Mouse (Mus musculus) cerebellum, postnatal 10 days (tissue): ENCODE measurements around the gene Efcab2.
"Not testable (repeated sequence)": the region's sequence is repeated elsewhere in the genome, so short reads cannot be mapped to it uniquely, and the experiment has no call there.

Experiments used
- DNase-seq, 2 experiments: peaks; one replicate each; pipeline ENCODE4 v3.0.0; 2021; ENCODE audit warnings: mixed read lengths in 2 of 2

The Efcab2 gene

GRCm38 (mm10) chr1:178405445-178405911 is 407 bp upstream of the Efcab2 start:
- DNase-seq: peak; percentile 90 to 94

GRCm38 (mm10) chr1:178406765-178407645 is 1.1 kb downstream of the Efcab2 start:
- peak; percentile 14 to 22 for DNase-seq

GRCm38 (mm10) chr1:178407651-178408050 is 1.8 kb downstream of the Efcab2 start:
- DNase-seq: peak; percentile 61 to 68

- no peak for DNase-seq
These were observed 3.0 kb downstream of the Efcab2 start for GRCm38 (mm10) chr1:178408901-178409361.

- DNase-seq: not testable (repeated sequence)
These were observed 7.5 kb downstream of the Efcab2 start for GRCm38 (mm10) chr1:178413367-178413766.

GRCm38 (mm10) chr1:178419608-178420007 is 13.7 kb downstream of the Efcab2 start:
- no peak for DNase-seq

GRCm38 (mm10) chr1:178423662-178424061 is 17.8 kb downstream of the Efcab2 start:
- no peak for DNase-seq

GRCm38 (mm10) chr1:178431619-178432444 is 25.9 kb downstream of the Efcab2 start:
- DNase-seq: no peak

GRCm38 (mm10) chr1:178433619-178434018 is 27.7 kb downstream of the Efcab2 start:
- no peak for DNase-seq

GRCm38 (mm10) chr1:178444407-178444806 is 38.5 kb downstream of the Efcab2 start:
- DNase-seq: no peak

GRCm38 (mm10) chr1:178447036-178447435 is 41.2 kb downstream of the Efcab2 start:
- no peak for DNase-seq

- peak; percentile 16 to 39 for DNase-seq
These were observed 42.4 kb downstream of the Efcab2 start for GRCm38 (mm10) chr1:178448271-178448744.

GRCm38 (mm10) chr1:178449172-178449571 is 43.3 kb downstream of the Efcab2 start:
- DNase-seq: peak; percentile 92

- no peak for DNase-seq
These were observed 44.0 kb downstream of the Efcab2 start for GRCm38 (mm10) chr1:178449933-178450332.

- DNase-seq: peak; percentile 91 to 93
These were observed 48.2 kb downstream of the Efcab2 start for GRCm38 (mm10) chr1:178454125-178454524.

GRCm38 (mm10) chr1:178455120-178455519 is 49.2 kb downstream of the Efcab2 start:
- no peak for DNase-seq

- DNase-seq: no peak
These were observed 52.1 kb downstream of the Efcab2 start for GRCm38 (mm10) chr1:178458029-178458428.

- peak; percentile 90 to 92 for DNase-seq
These were observed 57.8 kb downstream of the Efcab2 start for GRCm38 (mm10) chr1:178463712-178464111.

- DNase-seq: no peak
These were observed 58.3 kb downstream of the Efcab2 start for GRCm38 (mm10) chr1:178464140-178464539.

- DNase-seq: no peak
These were observed 61.7 kb downstream of the Efcab2 start for GRCm38 (mm10) chr1:178467594-178467993.

GRCm38 (mm10) chr1:178468280-178468679 is 62.4 kb downstream of the Efcab2 start:
- peak; percentile 45 to 84 for DNase-seq

- DNase-seq: no peak
These were observed 78.0 kb downstream of the Efcab2 start for GRCm38 (mm10) chr1:178483854-178484253.
